Mouse (Mus musculus) lung, adult 18-20 months (tissue): ENCODE measurements around the gene Tradd.
"Not testable (repeated sequence)": the region's sequence is repeated elsewhere in the genome, so short reads cannot be mapped to it uniquely, and the experiment has no call there.

ENCODE experiments used
- DNase-seq, 2 experiments: peaks; one replicate each; pipeline ENCODE4 v3.0.0; 2022; ENCODE audit warnings: mixed read lengths in 2 of 2

The Tradd gene

DNA sequence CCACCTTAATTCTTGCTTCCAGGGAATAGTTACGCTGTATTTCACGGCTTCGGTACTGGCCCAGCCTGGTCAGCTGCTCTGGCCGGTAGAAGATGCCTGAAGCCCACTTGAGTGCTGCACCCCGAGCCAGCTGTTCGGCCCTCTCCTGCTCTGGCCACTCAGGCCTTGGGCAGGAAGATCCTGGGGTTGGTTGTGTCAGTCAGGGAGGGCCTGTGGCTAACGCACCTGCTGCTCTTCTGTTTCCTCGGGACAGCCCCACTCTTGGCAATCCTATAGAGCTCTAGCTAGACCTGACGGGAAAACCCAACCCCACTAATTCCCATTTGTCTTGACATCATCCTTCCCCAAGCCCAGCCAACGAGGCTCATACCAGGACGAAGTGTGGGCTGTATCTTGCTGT, 30.8 kb upstream of the Tradd start:
- no peak for DNase-seq

DNA sequence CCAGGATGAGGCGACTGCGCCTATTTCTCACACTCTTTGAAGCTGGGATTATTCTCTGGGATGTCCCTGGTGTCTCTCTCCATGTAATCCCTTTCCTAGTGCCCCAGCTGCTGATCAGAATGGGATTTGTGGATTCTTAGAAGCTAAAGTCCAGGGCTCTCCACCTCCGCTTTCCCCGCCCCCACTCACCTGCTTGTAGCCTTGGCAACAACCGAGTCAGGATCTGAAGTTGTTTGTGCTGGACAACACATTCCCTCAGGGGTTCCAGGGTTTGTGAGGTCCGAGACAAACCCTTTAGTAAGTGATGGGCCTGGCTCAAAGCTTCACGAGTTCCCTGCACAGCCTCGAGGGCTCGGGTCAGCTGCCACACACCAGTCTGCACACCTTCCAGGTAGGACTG, 30.4 kb upstream of the Tradd start:
- DNase-seq = peak in 1 of 2 experiments; percentile 45

DNA sequence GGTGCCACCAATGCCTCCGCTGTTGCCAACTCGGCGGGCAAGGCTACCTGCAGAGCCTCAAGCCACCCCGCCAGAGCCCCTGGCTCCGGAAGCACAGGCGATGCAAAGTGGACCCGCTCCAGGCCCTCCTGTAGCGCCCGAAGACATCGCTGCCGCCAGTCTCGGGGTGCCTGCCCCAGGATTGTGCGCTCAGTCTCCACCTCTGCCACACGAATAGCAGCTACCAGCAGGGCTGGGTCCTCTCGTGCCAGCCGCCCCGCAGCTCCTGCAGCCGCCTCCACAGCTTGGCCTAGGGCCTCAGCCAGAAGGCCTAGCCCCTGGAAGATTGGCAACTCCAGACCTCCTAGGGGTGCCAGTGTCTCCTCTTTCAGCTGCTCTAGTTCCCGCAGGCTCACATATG, 29.0 kb upstream of the Tradd start:
- DNase-seq = no peak

DNA sequence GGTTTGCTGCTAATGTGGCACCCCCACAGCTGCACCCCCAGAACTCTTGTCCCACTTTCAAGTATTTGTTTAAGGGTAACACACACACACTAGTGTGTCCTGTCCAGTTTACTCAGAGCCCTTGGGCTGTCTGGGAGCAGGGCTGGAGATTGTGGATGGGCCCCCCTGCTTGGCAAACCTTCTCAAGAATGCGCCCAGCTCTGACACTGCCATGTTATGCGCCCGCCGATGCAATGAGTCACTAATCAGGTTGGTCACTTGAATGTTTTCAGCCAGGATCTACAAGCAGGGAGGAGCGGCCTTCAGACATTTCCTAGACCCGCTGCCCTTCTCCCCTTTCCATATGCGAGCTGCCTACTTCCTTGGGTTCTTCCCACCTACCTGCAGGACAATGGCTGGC, 28.1 kb upstream of the Tradd start:
- no peak for DNase-seq

DNA sequence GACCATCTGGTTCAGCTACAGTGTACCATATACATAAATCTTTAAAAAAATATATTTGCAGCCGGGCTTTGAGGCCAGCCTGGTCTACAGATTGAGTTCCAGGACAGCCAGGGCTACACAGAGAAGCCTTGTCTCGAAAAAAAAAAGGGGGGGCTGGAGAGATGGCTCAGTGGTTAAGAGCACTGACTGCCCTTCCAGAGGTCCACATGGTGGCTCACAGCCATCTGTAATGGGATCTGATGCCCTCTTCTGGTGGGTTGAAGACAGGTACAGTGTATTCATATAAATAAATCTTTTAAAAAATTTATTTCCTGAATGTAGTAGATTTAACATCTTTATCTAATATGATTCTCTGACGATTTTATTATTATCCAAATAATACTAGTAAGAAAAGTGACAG, 27.4 kb upstream of the Tradd start:
- not testable (repeated sequence) for DNase-seq

DNA sequence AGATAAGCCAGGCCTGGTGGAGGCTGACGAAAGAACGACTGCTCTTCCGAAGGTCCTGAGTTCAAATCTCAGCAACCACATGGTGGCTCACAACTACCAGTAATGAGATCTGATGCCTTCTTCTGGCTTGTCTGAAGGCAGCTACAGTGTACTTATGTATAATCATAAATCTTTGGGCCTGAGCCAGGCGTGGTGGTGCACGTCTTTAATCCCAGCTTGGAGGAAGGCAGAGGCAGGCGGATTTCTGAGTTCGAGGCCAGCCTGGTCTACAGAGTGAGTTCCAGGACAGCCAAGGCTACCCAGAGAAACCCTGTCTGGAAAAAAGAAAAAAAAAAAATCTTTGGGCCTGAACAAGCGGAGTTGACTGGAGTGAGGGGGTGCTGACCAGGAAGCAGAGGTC, 27.0 kb upstream of the Tradd start:
- not testable (repeated sequence) for DNase-seq

DNA sequence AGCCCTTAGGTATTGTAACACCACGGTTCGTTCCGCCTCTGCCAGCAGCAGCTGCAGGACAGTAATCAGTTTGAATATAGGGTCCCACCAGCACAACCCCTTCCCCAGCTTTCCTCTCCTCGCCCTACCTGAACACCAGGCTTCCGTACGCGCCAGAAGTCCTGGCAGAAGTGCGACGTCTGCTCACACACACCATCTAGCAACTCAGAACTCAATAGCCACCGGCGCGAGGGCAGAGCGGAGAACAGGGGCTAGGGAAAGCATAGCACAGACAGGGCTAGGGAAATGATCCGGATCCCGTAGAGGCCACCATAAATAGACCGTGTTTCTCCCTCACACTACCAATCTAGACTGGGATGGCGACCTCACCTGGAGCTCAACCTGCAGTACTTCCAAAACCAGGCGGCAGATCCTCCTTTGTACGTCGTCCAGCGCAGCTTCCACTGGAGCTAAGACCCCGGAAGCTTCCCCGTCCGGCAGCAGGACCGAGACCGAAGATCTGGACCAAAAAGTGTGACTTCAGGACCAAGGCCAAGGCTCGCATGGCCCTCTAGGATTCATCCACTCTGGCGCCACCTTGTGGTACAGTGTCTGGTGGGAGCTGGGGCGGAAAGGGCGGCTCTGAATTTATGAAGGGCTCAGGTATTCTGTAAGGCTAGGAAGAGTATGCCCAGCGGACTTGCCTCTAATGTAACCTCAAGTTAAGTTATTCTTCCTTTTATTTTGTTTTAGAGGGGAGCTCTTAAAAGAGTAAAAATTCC, 26.3 kb upstream of the Tradd start:
- DNase-seq = peak; percentile 85 to 91

DNA sequence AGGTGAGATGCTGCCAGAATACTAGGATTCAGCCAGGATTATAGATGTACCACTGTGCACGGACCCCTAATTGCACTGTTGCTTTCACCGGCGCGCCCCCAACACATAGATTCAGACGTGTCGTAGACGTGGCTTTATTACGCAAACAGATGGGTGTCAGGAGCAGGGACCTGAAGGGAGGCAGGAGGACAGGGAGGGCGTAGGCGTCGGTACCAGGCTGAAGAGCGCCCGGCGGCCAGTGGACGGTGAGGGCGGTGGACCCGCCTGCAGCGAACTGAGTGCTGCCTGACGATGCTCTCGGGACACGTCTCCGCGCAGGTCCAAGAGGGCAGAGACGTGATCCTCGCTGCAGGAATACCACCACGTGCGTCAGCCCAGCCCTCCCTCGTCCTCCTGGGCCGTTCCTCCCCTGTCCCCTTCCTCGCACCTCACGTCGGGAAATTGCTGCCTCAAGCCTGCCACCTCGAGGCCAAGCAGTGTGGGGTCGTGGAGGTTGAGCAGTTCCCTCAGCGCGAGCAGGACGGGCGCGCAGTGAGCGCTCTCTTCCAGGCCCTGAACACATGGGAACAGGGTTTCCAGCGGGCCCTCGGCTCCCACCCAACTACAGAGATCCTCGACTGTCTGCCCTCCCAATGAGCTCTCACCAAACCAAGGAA, 25.5 kb upstream of the Tradd start, which contains the start of gene 4931428F04Rik:
Gene 4931428F04Rik (minus strand): TSS at position 60 of the 656 bp plus-strand sequence.
- DNase-seq = peak; percentile 37 to 47

DNA sequence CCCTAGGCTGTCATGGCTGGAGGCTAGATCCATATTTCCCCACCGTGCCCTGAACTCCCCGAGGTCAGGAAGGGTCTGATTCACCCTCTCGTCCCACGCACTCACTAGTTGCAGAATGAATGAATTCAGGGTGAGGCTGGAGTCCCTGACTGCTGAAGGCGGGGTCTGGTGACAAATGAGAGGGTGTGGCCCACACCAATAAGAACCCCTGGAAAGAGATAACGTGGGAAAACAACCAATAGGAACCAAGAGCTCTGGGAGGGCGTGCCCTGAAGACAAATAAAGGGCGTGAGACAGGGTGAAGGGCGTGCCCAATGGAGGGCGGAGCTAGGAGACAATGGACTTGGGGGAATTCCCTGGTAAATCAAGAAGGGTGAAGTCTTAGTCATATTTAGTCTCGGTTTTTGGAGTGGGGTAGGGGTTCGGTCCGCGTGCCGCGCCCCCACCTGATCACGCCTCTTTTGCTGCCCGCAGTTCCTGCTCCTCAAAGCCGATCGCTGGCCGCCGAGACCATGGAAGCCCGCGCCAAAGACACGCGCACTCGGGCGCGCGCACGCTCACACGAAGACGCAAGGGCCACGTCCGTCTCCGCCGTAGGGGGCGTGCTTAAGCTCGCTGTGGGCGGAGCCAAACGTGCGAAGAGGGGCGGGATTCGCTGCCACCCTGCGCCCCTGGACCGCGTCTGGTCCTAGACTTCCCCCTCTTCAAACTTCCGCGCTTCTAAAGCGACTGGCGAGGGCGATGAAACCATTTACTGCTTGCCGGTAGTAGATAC, 24.7 kb upstream of the Tradd start:
- peak; percentile 92 to 94 for DNase-seq

DNA sequence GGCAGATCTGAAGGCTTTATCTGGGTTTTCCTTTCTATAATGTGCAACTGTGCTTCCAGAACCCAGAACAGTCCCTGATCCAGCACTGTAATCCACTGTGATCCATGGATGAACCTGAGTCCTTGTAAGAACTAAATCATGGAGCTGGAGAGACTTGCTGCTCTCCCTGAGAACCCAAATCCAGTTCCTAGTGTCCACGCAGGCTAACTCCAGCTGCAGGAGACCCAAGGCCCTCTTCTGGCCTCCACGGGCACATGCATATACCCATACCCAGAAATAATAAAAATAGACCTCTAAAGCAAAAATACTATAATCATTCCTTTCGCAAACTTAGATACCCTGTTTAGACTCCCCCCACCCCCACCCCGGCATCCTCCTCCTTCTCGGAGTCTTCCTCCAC, 23.8 kb upstream of the Tradd start:
- no peak for DNase-seq

DNA sequence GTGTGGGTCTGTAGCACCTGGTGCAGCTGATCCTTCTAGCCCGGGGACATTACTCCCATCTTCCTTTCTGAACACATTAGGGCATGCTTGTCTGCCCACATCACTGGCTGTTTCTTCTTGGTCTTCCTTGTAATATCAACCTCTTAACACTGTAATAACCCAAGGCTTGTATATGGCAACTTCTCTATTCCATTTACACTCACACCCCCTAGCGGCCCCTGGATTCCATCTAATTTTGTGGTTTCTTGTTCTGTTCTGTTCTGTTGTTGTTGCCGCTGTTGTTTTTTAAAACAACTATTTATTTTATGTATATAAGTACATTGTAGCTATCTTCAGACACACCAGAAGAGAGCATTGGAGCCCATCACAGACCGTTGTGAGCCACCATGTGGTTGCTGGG, 22.5 kb upstream of the Tradd start:
- DNase-seq = no peak

DNA sequence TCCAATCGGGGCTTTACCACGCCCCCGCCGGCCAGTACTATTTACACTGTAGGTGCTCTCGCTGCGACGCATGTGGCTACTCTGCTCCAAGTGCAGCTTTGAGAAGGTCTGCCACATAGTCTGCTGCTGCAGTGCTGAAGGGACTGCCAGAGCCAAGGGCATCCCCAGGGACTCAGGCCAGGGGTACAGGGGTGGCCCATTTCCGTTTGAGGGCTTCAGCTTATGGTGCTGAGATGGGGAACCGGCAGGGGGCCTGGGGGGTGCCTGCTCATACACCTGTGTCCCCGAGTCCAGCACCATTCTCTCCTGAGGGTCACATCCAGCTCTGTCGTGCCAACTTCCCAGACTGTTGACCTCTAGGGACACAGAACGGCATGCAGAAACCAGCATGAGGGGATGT, 21.1 kb upstream of the Tradd start:
- DNase-seq = no peak

DNA sequence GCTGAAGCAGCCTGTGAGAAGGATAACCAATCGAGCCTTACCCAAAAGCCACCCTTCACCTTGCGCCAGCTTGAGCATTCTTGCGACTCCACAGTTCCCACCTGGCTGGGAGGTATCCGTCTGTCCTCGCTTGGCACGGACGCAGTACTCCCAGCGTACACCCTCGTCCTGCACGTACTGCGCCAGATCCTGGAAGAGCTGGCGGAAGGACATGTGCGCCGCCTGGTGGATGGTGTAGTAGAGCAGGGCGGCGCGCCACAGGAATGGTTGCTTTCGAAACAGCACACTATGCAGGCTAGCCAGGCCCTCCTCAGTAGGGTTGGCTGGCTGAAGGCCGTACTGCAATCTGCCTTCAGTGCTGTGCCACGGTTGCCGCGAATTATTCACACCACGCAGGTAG, 18.7 kb upstream of the Tradd start:
- DNase-seq = peak; percentile 65 to 69

DNA sequence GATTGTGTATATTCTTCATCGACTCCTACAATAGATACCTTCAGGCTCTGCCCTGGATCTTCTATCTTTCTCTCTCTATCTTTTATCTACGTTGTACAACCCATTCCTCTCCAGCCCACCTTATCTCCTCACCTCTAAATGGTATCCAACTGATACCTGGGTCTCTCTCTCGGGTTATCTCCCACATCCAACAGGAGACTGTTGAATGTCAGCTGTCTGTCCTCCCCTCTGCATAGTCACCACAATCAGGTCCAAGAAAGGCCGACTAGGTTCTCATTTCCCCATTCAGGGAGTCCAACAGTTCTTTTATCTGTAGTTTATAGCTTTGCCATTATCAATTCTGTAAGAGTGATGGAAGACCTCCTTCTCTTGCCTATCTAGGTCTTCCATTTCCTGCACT, 17.8 kb upstream of the Tradd start:
- no peak for DNase-seq

DNA sequence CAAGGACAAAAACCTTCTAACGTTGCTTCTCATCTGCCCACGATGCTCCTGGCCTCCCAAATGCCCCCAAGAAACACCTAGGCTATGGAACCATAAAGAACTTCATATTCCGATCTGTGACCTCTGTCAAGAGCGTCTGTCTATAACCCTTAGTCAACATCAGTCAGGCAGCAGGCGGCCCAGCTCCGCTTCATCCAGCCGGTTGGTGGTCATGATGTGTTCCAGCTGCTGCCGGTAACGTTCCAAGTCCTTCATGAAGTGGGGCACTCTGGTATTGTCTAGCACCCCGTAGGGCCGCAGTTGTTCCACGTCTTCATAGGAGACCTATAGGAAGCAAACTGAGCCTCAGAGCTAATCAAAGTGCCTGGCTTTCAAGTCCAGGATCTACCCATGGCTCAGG, 17.4 kb upstream of the Tradd start:
- no peak for DNase-seq

DNA sequence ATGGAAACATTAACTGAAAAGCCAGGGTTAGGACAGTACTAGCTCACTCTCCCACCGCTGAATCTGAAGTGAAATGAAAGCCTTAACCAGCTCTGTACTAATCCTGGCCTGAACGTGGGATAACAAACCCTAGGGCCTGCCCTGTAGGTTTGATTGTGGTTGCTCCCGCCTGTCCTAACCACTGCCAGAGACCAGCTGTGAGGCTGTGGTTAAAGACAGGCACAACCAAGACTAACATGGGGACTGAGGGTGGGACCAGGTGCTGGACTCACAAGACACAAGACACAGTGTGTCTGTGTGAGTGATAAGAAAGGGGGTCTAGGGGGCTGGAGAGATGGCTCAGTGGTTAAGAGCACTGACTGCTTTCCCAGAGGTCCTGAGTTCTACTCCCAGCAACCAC, 16.2 kb upstream of the Tradd start:
- no peak for DNase-seq

DNA sequence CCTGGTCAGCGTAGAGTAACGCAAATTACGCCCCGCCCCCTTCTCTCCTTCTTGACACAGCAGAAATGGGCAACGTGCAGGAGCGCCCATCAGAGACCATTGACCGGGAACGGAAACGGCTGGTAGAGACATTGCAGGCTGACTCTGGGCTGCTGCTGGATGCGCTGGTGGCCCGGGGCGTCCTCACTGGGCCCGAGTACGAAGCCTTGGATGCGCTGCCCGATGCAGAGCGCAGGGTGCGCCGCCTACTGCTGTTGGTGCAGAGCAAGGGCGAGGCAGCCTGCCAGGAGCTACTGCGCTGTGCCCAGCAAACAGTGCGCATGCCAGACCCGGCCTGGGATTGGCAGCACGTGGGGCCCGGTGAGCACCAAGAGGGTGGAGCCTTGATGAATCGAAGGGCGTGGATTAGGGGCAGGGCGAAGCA, 14.5 kb upstream of the Tradd start:
- DNase-seq = peak; percentile 89 to 92

DNA sequence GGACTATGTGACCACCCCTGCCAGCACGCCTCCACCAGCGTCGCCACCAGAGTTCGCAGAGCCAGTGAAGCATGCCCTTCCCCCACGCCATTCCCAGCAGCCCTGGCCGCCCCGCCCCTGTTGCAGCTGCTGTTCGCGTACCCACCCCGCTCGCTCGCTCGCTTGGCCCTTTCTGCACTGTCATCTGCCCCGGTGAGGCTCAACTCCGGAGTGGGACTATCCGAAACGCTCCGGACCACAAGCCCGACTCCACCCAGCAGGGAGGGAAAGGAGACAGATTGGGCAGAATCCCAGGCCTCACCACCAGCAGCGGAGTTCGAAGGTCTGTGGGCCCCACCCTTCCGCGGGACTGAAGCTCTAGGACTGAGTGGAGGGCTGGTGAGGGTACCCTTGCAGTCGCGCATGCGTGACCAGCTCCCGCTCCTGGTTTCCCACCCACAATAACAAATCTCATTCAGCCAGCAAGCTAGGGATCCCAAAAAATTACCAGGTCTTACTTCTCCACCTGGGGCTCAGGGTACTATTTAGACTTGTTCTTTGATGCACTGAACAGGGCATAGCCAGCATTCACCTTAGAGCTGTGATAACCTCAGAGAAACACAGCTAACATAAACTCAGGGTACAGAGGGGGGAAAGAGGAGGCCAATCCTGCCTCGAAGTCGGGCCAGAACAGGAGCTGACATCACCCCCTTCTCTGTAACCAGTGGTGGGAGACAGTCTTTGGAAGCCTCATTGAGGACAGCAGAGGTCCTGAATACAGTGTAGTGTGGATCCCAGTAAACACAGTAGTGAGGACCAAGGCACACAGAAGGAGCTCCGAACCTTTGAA, 12.1 kb upstream of the Tradd start:
- DNase-seq = peak; percentile 67 to 73

DNA sequence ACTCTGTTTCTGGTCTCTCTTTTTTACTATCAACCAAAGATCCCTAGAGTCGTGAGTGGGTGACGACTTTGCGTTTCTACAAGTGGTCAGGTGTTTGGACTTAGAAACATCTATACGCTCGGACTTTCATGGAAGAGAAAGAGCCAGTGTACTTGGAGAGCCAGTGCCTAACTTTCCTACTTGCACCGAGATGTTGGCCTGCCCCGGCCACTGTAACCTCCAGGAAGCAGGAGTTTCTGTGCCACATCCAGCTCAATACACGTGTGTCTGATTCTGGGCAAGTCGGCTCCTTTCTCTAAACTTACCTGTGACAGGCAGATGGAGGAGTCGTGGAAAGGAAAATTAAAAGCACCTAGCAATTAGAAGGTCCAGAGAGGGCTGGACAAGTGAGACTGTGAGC, 11.4 kb upstream of the Tradd start, which contains the start of gene Nol3:
Gene Nol3 (plus strand): TSS at position 301 of the 400 bp plus-strand sequence.
- DNase-seq = no peak

DNA sequence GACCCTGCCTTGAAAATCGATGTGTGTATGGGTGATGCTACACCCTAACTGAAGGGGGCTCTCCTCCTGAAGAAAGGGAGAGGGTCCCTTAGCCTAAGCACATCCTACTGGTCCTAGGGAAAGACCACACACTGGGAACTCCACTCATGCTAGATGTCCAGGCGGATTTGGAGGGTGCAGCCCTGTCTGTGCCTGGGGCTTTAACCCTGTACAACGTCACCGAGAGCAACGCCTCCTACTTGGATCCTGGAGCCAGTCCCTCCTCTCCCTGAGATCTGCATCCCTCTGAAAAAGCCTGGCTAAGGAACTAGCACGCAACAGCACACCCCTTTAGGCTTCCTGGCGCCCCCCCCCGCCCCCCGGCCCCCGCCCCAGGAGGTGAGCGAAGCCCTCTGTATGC, 11.0 kb upstream of the Tradd start:
- no peak for DNase-seq

DNA sequence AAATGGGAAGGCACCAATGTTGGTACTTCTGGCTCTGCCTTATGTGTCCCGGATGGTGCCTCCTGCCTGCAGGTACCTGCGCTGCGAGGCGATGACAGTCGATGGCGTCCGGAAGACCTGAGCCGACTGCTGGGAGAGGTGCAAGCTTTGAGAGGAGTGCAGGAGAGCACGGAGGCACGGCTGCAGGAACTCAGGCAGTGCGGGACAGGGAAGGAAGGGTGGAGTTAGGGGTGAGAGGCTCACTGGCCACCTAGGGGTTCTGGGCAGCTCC, 6.4 kb upstream of the Tradd start:
- no peak for DNase-seq

DNA sequence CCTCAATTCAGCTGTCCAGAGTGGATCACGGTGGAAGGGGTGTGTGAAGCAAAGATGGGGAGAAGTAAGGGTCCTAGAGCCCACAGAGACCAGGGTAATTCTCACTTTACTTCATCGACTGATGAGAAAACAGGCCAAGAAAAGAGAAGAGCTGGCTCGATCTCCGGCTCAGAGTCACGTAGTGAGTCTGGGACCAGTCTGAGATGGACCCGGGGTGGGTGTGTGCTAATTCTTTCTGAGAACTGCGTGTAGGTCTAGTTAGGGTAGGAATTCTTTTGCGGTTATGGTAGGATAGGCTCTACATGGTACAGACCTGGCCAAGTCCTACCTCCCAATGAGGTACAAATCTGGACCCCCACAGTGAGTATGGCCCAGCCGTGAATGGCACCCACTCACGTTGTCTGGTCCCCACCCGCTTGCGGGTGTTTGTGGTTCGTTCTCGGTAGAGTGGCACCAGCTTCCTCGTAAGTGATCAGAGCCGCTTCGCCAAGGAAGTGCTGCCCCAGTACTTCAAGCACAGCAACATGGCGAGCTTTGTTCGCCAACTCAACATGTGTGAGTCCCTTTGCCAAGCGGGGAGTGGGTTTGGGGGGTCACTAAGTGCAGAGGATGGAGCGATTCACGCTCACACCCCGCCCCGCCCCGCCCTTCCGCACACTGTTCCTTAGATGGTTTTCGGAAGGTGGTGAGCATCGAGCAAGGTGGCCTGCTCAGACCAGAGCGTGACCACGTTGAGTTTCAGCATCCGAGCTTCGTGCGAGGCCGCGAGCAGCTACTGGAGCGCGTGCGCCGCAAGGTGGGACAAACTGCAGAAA, 5.9 kb upstream of the Tradd start:
- DNase-seq = no peak
